ENCODE assay signal across 26 mouse cellular contexts in the genomic region with DNA sequence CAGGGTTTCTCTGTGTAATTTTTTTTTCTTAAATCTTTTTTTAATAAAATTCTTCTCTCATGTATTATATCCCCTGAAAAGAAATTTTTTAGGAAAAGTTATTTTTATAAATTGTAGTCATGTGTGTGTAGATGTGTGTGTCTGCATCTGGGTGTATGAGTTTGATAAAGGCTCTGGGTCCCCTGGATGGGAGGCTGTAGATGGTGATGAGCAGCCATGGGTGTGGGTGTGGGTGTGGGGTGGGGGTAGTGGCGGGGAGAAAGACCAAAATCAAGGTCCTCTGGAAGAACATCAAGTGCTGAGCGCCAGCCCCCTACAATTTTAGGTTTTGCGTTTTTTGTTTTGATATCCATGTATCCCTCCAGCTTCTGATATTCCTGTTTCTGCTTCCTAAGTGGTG. TPM values are rescaled to one million over a fixed set of nuclear protein-coding genes. Genes with fewer than 3 reads are reported as not detected.
DNase-seq lines count a peak whose midpoint lies in the region; ATAC-seq and TF ChIP-seq lines count a peak whose summit lies in the region.
"Had no signal": no experiment of that assay in that cellular context is flagged by ENCODE, and none has a peak within 500 bp of the region (broad histone marks: within the 10 kb centered on the region; RNA-seq: fewer than 3 reads in every experiment).

No protein-coding gene starts in this region.

- TF ChIP-seq RAD21 in MEL (IDR thresholded peaks at IDR 0.05; ENCODE audit: low read depth, low read length): no peak

- peaks cover 3% of the 10 kb centered on the region; the same call in 1 of the 2 replicates for H3K79me2 ChIP-seq in MEL (ENCODE audit: control insufficient read depth, insufficient read depth, low read length, poor library complexity)

- peak; percentile 85 for ATAC-seq in liver, embryonic 12.5 days
- peak; percentile 62; the same call in 1 of the 2 replicates for ATAC-seq in liver, embryonic 14.5 days (ENCODE audit: insufficient read depth)
- ATAC-seq: activated CD4-positive, CD25-positive, alpha-beta regulatory T cell, adult 4 months; forebrain, embryonic 14.5 days; forebrain, embryonic 16.5 days; Patski had no signal

- H3K4me1 ChIP-seq in MEL (ENCODE audit: control insufficient read depth in 1 of 2, insufficient read depth in 2 of 2, low read length in 2 of 2): peaks cover 6 to 19% of the 10 kb centered on the region in 2 experiments; a peak in 3 of 4 replicates
- H3K4me1 ChIP-seq in bone marrow macrophage, adult 2 months (ENCODE audit: control insufficient read depth, insufficient read depth, low read length): peaks cover 38% of the 10 kb centered on the region
- peaks cover 17% of the 10 kb centered on the region for H3K4me1 ChIP-seq in liver, embryonic 12.5 days
- peaks cover 0 to 7% of the 10 kb centered on the region in 2 experiments; a peak in 2 of 4 replicates for H3K4me1 ChIP-seq in liver, embryonic 14.5 days (replicated peaks; ENCODE audit: control insufficient read depth in 2 of 2, insufficient read depth in 2 of 2, low read length in 1 of 2)
- H3K4me1 ChIP-seq: embryonic facial prominence, embryonic 13.5 days; embryonic facial prominence, embryonic 15.5 days; forebrain, embryonic 10.5 days; forebrain, embryonic 12.5 days had no signal

- H3K27ac ChIP-seq in MEL (ENCODE audit: control insufficient read depth, low read depth, low read length): no peak overlapping the region
- H3K27ac ChIP-seq in bone marrow macrophage, adult 2 months (ENCODE audit: insufficient read depth, low read depth, low read length): peak overlapping the region; percentile 55
- H3K27ac ChIP-seq in liver, embryonic 12.5 days: peak overlapping the region; percentile 54
- H3K27ac ChIP-seq in liver, embryonic 14.5 days: no peak overlapping the region
- H3K27ac ChIP-seq: embryonic facial prominence, embryonic 13.5 days; embryonic facial prominence, embryonic 15.5 days; forebrain, embryonic 10.5 days; forebrain, embryonic 12.5 days had no signal

- TF ChIP-seq EP300 in MEL (IDR thresholded peaks at IDR 0.05; ENCODE audit: low read depth in 1 of 2, low read length in 2 of 2): no peak
- no peak for TF ChIP-seq EP300 in liver, embryonic 14.5 days (IDR thresholded peaks at IDR 0.05; ENCODE audit: low read depth)

- no peaks in the 10 kb centered on the region for H3K9me3 ChIP-seq in MEL (replicated peaks; ENCODE audit: insufficient read depth, low read length)
- H3K9me3 ChIP-seq in liver, embryonic 12.5 days (replicated peaks): no peaks in the 10 kb centered on the region
- no peaks in the 10 kb centered on the region for H3K9me3 ChIP-seq in liver, embryonic 14.5 days (ENCODE audit: control insufficient read depth, low read length)
- H3K9me3 ChIP-seq: embryonic facial prominence, embryonic 13.5 days; embryonic facial prominence, embryonic 15.5 days; forebrain, embryonic 10.5 days; forebrain, embryonic 12.5 days had no signal

- TF ChIP-seq CTCF in MEL (IDR thresholded peaks at IDR 0.05 in 2 of 3, conservative IDR thresholded peaks at IDR 0.05 in 1 of 3; ENCODE audit: control insufficient read depth in 1 of 3, insufficient read depth in 1 of 3, low read depth in 2 of 3, low read length in 3 of 3, poor library complexity in 1 of 3, severe bottlenecking in 1 of 3): no peak
- TF ChIP-seq CTCF in bone marrow macrophage, adult 2 months (IDR thresholded peaks at IDR 0.05; ENCODE audit: low read depth, low read length): no peak
- TF ChIP-seq CTCF in liver, embryonic 14.5 days (IDR thresholded peaks at IDR 0.05; ENCODE audit: low read depth): no peak

- no peak for TF ChIP-seq POLR2A in MEL (IDR thresholded peaks at IDR 0.05; ENCODE audit: control insufficient read depth in 1 of 2, insufficient read depth in 1 of 2, low read depth in 1 of 2, low read length in 2 of 2, poor library complexity in 1 of 2)
- TF ChIP-seq POLR2A in bone marrow macrophage, adult 2 months (IDR thresholded peaks at IDR 0.05; ENCODE audit: borderline replicate concordance, low read depth, low read length): no peak

- H3K4me2 ChIP-seq in liver, embryonic 12.5 days: peak overlapping the region; percentile 17
- no peak overlapping the region for H3K4me2 ChIP-seq in liver, embryonic 14.5 days (ENCODE audit: low read depth)
- H3K4me2 ChIP-seq: embryonic facial prominence, embryonic 13.5 days; embryonic facial prominence, embryonic 15.5 days; forebrain, embryonic 12.5 days had no signal

- 59% methylated on average over 3 of the region's 3 CpGs for WGBS in liver, embryonic 12.5 days (ENCODE audit: insufficient replicate concordance)
- 68% methylated on average over 3 of the region's 3 CpGs for WGBS in liver, embryonic 14.5 days (ENCODE audit: insufficient replicate concordance)

- no peak overlapping the region for H3K9ac ChIP-seq in MEL (ENCODE audit: control insufficient read depth, low read depth, low read length, poor library complexity, severe bottlenecking)
- H3K9ac ChIP-seq in liver, embryonic 12.5 days: no peak overlapping the region
- no peak overlapping the region; the same call in 1 of the 2 replicates for H3K9ac ChIP-seq in liver, embryonic 14.5 days (replicated peaks)
- H3K9ac ChIP-seq: embryonic facial prominence, embryonic 13.5 days; embryonic facial prominence, embryonic 15.5 days; forebrain, embryonic 12.5 days had no signal

- H3K27me3 ChIP-seq in MEL (ENCODE audit: control insufficient read depth in 1 of 2, insufficient read depth in 2 of 2, low read length in 2 of 2): no peaks in the 10 kb centered on the region
- no peaks in the 10 kb centered on the region for H3K27me3 ChIP-seq in liver, embryonic 12.5 days (replicated peaks)
- H3K27me3 ChIP-seq in liver, embryonic 14.5 days (ENCODE audit: control insufficient read depth, insufficient read depth, low read length): no peaks in the 10 kb centered on the region
- H3K27me3 ChIP-seq: embryonic facial prominence, embryonic 13.5 days; embryonic facial prominence, embryonic 15.5 days; forebrain, embryonic 12.5 days; Patski had no signal

- H3K36me3 ChIP-seq in MEL (ENCODE audit: control insufficient read depth in 1 of 2, insufficient read depth in 2 of 2, low read length in 2 of 2): peaks cover 34 to 84% of the 10 kb centered on the region in 2 experiments
- peaks cover 98% of the 10 kb centered on the region for H3K36me3 ChIP-seq in liver, embryonic 12.5 days
- peaks cover 97% of the 10 kb centered on the region for H3K36me3 ChIP-seq in liver, embryonic 14.5 days (replicated peaks; ENCODE audit: control insufficient read depth, insufficient read depth, low read depth)

- no peak overlapping the region for H3K4me3 ChIP-seq in MEL (ENCODE audit: control insufficient read depth in 1 of 2, insufficient read depth in 1 of 2, low read depth in 2 of 2, low read length in 2 of 2)
- H3K4me3 ChIP-seq in bone marrow macrophage, adult 2 months (ENCODE audit: insufficient read depth, low read length): no peak overlapping the region
- H3K4me3 ChIP-seq in liver, embryonic 12.5 days: no peak overlapping the region
- no peak overlapping the region for H3K4me3 ChIP-seq in liver, embryonic 14.5 days (ENCODE audit: insufficient read depth in 1 of 2, low read depth in 2 of 2, low read length in 2 of 2)
- H3K4me3 ChIP-seq: embryonic facial prominence, embryonic 13.5 days; embryonic facial prominence, embryonic 15.5 days; erythroblast, embryonic 14.5 days; forebrain, embryonic 10.5 days; forebrain, embryonic 12.5 days had no signal

- no peak for DNase-seq in MEL (ENCODE audit: low read depth, low spot score)
- no peak for DNase-seq in liver, embryonic 14.5 days (ENCODE audit: low read depth in 3 of 3, low spot score in 3 of 3)
- no peak for DNase-seq in left cerebral cortex, adult 18-20 months (ENCODE audit: low spot score in 2 of 2)
- no peak for DNase-seq in urinary bladder, postnatal 25 days (ENCODE audit: low spot score)
- DNase-seq in urinary bladder, postnatal 14 days (ENCODE audit: low spot score): no peak
- DNase-seq: adrenal gland, adult 8-10 months; adrenal gland, postnatal 14 days; adrenal gland, postnatal 36 days; cerebellum, adult 11 months; cerebellum, adult 18-20 months; cerebellum, adult 8-10 months; cerebellum, adult 9-11 months; cerebellum, postnatal 14 days; cerebellum, postnatal 36 days; embryo, embryonic 11 days had no signal

TF ChIP-seq in MEL, 35 proteins besides CTCF, POLR2A, EP300 and RAD21:
- TF ChIP-seq POLR2AphosphoS5 (IDR thresholded peaks at IDR 0.05; ENCODE audit: borderline replicate concordance, low read depth, low read length) (no peak), MAFK (IDR thresholded peaks at IDR 0.05; ENCODE audit: borderline replicate concordance, low read depth, low read length) (no peak), TCF12 (IDR thresholded peaks at IDR 0.05; ENCODE audit: low read depth, low read length) (0 out of 2 replicates have a peak, but pooled peaks have one; percentile 13), ZNF384 (IDR thresholded peaks at IDR 0.05; ENCODE audit: low read depth, low read length) (no peak), CHD2 (IDR thresholded peaks at IDR 0.05; ENCODE audit: low read length) (no peak)
TF ChIP-seq in MEL: peak in this region for 1.

RNA-seq across cellular contexts. Expression of gene Rbm5, which starts 22.7 kb away (rescaled TPM):
- total RNA-seq in MEL (2012; rRNA removed): 80.2 and 87.6 TPM in 2 replicates
- polyA plus RNA-seq in MEL (2012; ENCODE audit: insufficient read depth in 1 of 2, insufficient read length in 2 of 2, low read depth in 1 of 2, low replicate concordance in 2 of 2, missing spikeins in 1 of 2): 100 to 1,000 TPM; 125 to 143 TPM
- polyA plus RNA-seq in bone marrow macrophage, adult 2 months (2012; ENCODE audit: insufficient read depth, insufficient read length, missing spikeins): 177 and 178 TPM in 2 replicates
- polyA plus RNA-seq in liver, embryonic 12.5 days (2016; fragmentation: Nextera tagmentation; extraction: Ambion mirVana): 84.3 and 88.6 TPM in 2 replicates
- 23.7 and 35.2 TPM in 2 replicates for polyA plus RNA-seq in liver, embryonic 14.5 days (2012; rRNA removed)
- polyA plus RNA-seq in liver, embryonic 14.5 days (2014; fragmentation: Nextera tagmentation; extraction: Ambion mirVana): 40.8 and 45.1 TPM in 2 replicates
- 100 to 1,000 TPM; 120 to 133 TPM for total RNA-seq in left cerebral cortex, adult 18-20 months (2021)

RNA-seq across cellular contexts. Expression of gene Sema3f, which starts 37.8 kb away (rescaled TPM):
- total RNA-seq in MEL (2012; rRNA removed): not detected in 2 replicates
- not detected for polyA plus RNA-seq in MEL (2012; ENCODE audit: insufficient read depth in 1 of 2, insufficient read length in 2 of 2, low read depth in 1 of 2, low replicate concordance in 2 of 2, missing spikeins in 1 of 2)
- polyA plus RNA-seq in bone marrow macrophage, adult 2 months (2012; ENCODE audit: insufficient read depth, insufficient read length, missing spikeins): not detected in 2 replicates
- 3.9 and 4.2 TPM in 2 replicates for polyA plus RNA-seq in liver, embryonic 12.5 days (2016; fragmentation: Nextera tagmentation; extraction: Ambion mirVana)
- 3.1 and 3.5 TPM in 2 replicates for polyA plus RNA-seq in liver, embryonic 14.5 days (2012; rRNA removed)
- 0.69 and 1.1 TPM in 2 replicates for polyA plus RNA-seq in liver, embryonic 14.5 days (2014; fragmentation: Nextera tagmentation; extraction: Ambion mirVana)
- total RNA-seq in left cerebral cortex, adult 18-20 months (2021): 10 to 100 TPM; 13.1 to 13.9 TPM
- polyA plus RNA-seq: activated CD4-positive, CD25-positive, alpha-beta regulatory T cell, adult 4 months; erythroblast, embryonic 14.5 days had no signal

Comparison
In these comparisons a context has a peak if more than half of its experiments do, and no peak if none do; other contexts are left out.
1. H3K27ac ChIP-seq: peak in bone marrow macrophage, adult 2 months (single experiment) and liver, embryonic 12.5 days (single experiment); none in MEL (single experiment) and liver, embryonic 14.5 days (single experiment).